Mouse (Mus musculus) ES-Bruce4 (cell line): ENCODE data around the gene Mycbp2. TPM values are rescaled to one million over a fixed set of nuclear protein-coding genes. Genes with fewer than 3 reads are reported as not detected.

Experiments
- H3K27ac ChIP-seq: 2 replicates; pipeline ENCODE4 v1.5.1; 2012; ENCODE audit warnings: low read length, inconsistent platforms; ENCODE audit not compliant: insufficient read depth
- H3K27me3 ChIP-seq: 2 replicates; pipeline ENCODE4 v1.6.1; 2012; ENCODE audit warnings: mild to moderate bottlenecking, low read length, inconsistent platforms; ENCODE audit not compliant: control insufficient read depth, poor library complexity, insufficient read depth, severe bottlenecking
- H3K36me3 ChIP-seq: 2 replicates; pipeline ENCODE4 v1.6.1; 2012; ENCODE audit warnings: inconsistent platforms, mild to moderate bottlenecking, low read length, moderate library complexity; ENCODE audit not compliant: control insufficient read depth, poor library complexity, insufficient read depth, severe bottlenecking
- H3K4me1 ChIP-seq: one replicate; pipeline ENCODE4 v1.8.1; 2011; ENCODE audit warnings: low read length; ENCODE audit not compliant: control insufficient read depth, insufficient read depth
- H3K4me3 ChIP-seq: 2 replicates; pipeline ENCODE4 v1.5.1; 2011; ENCODE audit warnings: low read depth, mild to moderate bottlenecking, low read length
- H3K9ac ChIP-seq: 2 replicates; pipeline ENCODE4 v1.6.1; 2012; ENCODE audit warnings: low read depth, mild to moderate bottlenecking, inconsistent platforms; ENCODE audit not compliant: poor library complexity, severe bottlenecking
- H3K9me3 ChIP-seq: replicated peaks from 2 replicates; pipeline ENCODE4 v1.6.1; 2012; ENCODE audit warnings: mild to moderate bottlenecking, low read length, inconsistent platforms; ENCODE audit not compliant: control insufficient read depth, poor library complexity, insufficient read depth, severe bottlenecking
- CTCF ChIP-seq: IDR thresholded peaks from one replicate; pipeline ENCODE4 v1.8.1; 2011; ENCODE audit warnings: low read depth, low read length
- EP300 ChIP-seq: IDR thresholded peaks from 2 replicates; pipeline ENCODE4 v1.6.1; 2011; ENCODE audit warnings: low read depth, low read length; ENCODE audit not compliant: insufficient read depth
- POLR2A ChIP-seq: IDR thresholded peaks from one replicate; pipeline ENCODE4 v1.8.1; 2011; ENCODE audit warnings: low read length; ENCODE audit not compliant: insufficient read depth
- polyA plus RNA-seq: library from polyadenylated mRNA; stranded (reverse); fragments of >200 nt; gene quantifications from 2 replicates; pipeline ENCODE4 v1.2.4, GENCODE M21; 2011; ENCODE audit warnings: low read depth; ENCODE audit not compliant: missing spikeins, insufficient read depth, insufficient read length

Gene Mycbp2
- polyA plus RNA-seq, 1 experiment, result 45.7 TPM

DNA sequence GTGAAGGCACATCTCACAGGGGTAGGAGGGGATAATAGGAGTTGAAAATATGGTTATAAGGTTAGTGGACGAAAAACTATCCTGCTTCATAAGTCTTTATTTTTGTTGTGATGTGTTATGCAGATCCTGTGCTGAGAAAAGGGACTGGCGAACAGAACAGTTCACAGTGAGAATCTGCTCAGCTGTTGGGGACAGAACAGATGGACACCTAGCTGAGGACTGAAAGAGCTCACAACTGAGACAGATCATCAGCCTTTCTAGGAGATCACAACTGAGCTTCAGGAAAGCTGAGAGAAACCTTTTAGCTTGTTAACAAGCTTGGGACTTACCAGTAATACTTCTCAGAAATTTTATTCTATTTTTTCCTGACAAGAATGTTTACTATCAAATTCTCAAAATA, 92.3 kb downstream of the Mycbp2 start:
- Histone ChIP-seq H3K27me3 (no peaks in the 10 kb centered on the region), H3K4me3 (no peak overlapping the region), H3K27ac (no peak overlapping the region), H3K4me1 (no peaks in the 10 kb centered on the region), H3K9me3 (no peaks in the 10 kb centered on the region), H3K36me3 (0 out of 2 replicates have a peak, but pooled peaks cover 2% of the 10 kb centered on the region), H3K9ac (no peak overlapping the region)
- TF ChIP-seq EP300 (no peak), CTCF (no peak), POLR2A (no peak)

DNA sequence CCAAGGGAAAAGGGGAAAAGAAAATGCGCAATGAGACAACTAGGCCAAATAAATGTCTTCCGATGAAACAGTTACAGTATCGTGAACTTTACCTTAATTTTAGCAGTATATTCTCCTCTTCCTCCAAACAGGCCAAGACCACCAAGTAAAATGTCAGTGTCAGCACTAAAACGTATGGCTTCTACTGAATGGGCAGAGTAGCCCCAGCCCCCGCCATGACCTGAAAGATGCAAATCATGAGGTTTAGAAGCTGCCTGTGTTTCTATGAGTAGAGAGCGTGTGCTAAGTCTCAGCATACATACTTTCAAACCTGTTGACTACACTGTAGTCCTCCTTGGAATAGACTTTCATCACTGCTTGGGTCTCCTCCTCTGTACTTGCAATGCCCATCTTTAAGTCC, 104.6 kb downstream of the Mycbp2 start:
- peaks cover 2% of the 10 kb centered on the region; the same call in 1 of the 2 replicates for H3K36me3 ChIP-seq
- no peak for TF ChIP-seq POLR2A
- no peak for TF ChIP-seq CTCF
- TF ChIP-seq EP300, result no peak
- H3K4me1 ChIP-seq, result no peaks in the 10 kb centered on the region
- H3K9ac ChIP-seq, result no peak overlapping the region
- H3K27me3 ChIP-seq, result no peaks in the 10 kb centered on the region
- H3K27ac ChIP-seq, result no peak overlapping the region
- peaks cover 4% of the 10 kb centered on the region for H3K9me3 ChIP-seq
- H3K4me3 ChIP-seq, result no peak overlapping the region

DNA sequence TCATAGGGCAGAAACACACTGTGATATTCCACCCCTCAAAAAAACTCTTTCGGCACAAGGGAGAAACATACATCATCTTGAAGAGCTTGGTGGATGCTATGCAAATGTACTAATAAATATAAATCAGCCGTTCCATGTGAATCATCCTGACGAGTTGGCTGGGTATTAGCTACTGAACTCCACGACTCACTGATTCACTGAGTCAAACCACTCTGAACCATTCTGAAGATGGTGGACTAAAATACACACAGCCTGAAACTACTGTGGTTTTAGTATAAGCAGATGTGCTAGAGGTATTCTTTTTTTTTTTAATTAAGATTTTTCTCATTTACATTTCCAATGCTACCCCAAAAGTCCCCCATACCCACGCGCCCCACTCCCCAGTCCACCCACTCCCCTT, 111.8 kb downstream of the Mycbp2 start:
- Histone ChIP-seq H3K9me3 (no peaks in the 10 kb centered on the region), H3K4me1 (no peaks in the 10 kb centered on the region), H3K4me3 (no peak overlapping the region), H3K27me3 (no peaks in the 10 kb centered on the region), H3K36me3 (no peaks in the 10 kb centered on the region), H3K27ac (no peak overlapping the region), H3K9ac (no peak overlapping the region)
- TF ChIP-seq CTCF, result no peak
- no peak for TF ChIP-seq POLR2A
- no peak for TF ChIP-seq EP300

GRCm38 (mm10) chr14:103233640-103234593, 112.7 kb downstream of the Mycbp2 start:
- Histone ChIP-seq H3K27me3 (no peaks in the 10 kb centered on the region), H3K9ac (no peak overlapping the region), H3K4me1 (no peaks in the 10 kb centered on the region), H3K36me3 (no peaks in the 10 kb centered on the region), H3K27ac (no peak overlapping the region), H3K9me3 (no peaks in the 10 kb centered on the region), H3K4me3 (no peak overlapping the region)
- TF ChIP-seq POLR2A, result no peak
- TF ChIP-seq EP300, result no peak
- TF ChIP-seq CTCF, result no peak

GRCm38 (mm10) chr14:103222356-103222755, 124.3 kb downstream of the Mycbp2 start:
- Histone ChIP-seq H3K4me3 (no peak overlapping the region), H3K27me3 (no peaks in the 10 kb centered on the region), H3K9me3 (no peaks in the 10 kb centered on the region), H3K27ac (no peak overlapping the region), H3K9ac (no peak overlapping the region), H3K4me1 (no peaks in the 10 kb centered on the region), H3K36me3 (peaks cover 3% of the 10 kb centered on the region; the same call in 1 of the 2 replicates)
- TF ChIP-seq CTCF (no peak), EP300 (no peak), POLR2A (no peak)

DNA sequence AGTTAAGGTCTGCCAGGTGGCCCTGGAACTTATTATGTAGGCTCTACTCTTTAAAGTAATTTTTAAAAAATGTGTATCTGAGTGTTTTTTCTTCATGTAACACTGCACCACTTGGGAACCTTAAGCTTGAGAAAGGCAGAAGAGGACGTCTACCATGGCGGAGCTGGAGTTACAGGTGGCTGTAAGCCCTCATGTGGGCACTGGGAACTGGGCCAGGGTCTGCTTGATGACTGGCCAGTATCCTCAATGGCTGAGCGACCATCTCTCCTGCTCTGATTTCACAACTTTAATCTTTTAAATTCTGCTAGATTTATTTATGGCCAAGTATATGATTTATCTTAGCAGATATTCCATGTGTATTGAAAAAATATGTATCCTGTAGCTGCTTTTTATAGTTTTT, 124.9 kb downstream of the Mycbp2 start:
- no peak overlapping the region for H3K9ac ChIP-seq
- no peaks in the 10 kb centered on the region for H3K27me3 ChIP-seq
- H3K36me3 ChIP-seq, result peaks cover 3% of the 10 kb centered on the region; the same call in 1 of the 2 replicates
- H3K27ac ChIP-seq, result no peak overlapping the region
- TF ChIP-seq CTCF, result no peak
- no peak for TF ChIP-seq POLR2A
- no peak overlapping the region for H3K4me3 ChIP-seq
- H3K4me1 ChIP-seq, result no peaks in the 10 kb centered on the region
- no peaks in the 10 kb centered on the region for H3K9me3 ChIP-seq
